Mouse (Mus musculus): ENCODE results near the gene Nhp2.

Nhp2 gene

GRCm38 (mm10) chr11:51635525-51636322 lies 16.2 kb downstream of the Nhp2 start, which contains the start of gene Rmnd5b:
Rmnd5b (minus strand) TSS chr11:51635896.
- peak; percentile 87 for DNase-seq (ENCODE audit: low read depth)

- peak; percentile 90 for DNase-seq (ENCODE audit: low read depth)
Observed at GRCm38 (mm10) chr11:51636323-51636684, 16.8 kb downstream of the Nhp2 start.

- peak; percentile 93 for DNase-seq (ENCODE audit: low read depth)
Observed at GRCm38 (mm10) chr11:51637971-51638414, 18.5 kb downstream of the Nhp2 start.

GRCm38 (mm10) chr11:51638497-51638896 lies 19.0 kb downstream of the Nhp2 start:
- no peak for DNase-seq (ENCODE audit: low read depth)

- no peak for DNase-seq (ENCODE audit: low read depth)
Observed at GRCm38 (mm10) chr11:51640748-51641147, 21.2 kb downstream of the Nhp2 start.

GRCm38 (mm10) chr11:51643202-51643601 lies 23.7 kb downstream of the Nhp2 start:
- no peak for DNase-seq (ENCODE audit: low read depth)

GRCm38 (mm10) chr11:51643761-51644160 lies 24.2 kb downstream of the Nhp2 start:
- DNase-seq (ENCODE audit: low read depth), result no peak

- peak; percentile 54 for DNase-seq (ENCODE audit: low read depth)
Observed at GRCm38 (mm10) chr11:51644217-51644616, 24.7 kb downstream of the Nhp2 start.

GRCm38 (mm10) chr11:51645293-51645692 lies 25.8 kb downstream of the Nhp2 start:
- no peak for DNase-seq (ENCODE audit: low read depth)

- no peak for DNase-seq (ENCODE audit: low read depth)
Observed at GRCm38 (mm10) chr11:51646245-51646644, 26.7 kb downstream of the Nhp2 start.

GRCm38 (mm10) chr11:51646751-51647667 lies 27.5 kb downstream of the Nhp2 start:
- DNase-seq (ENCODE audit: low read depth), result peak; percentile 66

- no peak for DNase-seq (ENCODE audit: low read depth)
Observed at GRCm38 (mm10) chr11:51648566-51648965, 29.0 kb downstream of the Nhp2 start.

GRCm38 (mm10) chr11:51649111-51649888 lies 29.8 kb downstream of the Nhp2 start:
- no peak for DNase-seq (ENCODE audit: low read depth)

GRCm38 (mm10) chr11:51649889-51650199 lies 30.3 kb downstream of the Nhp2 start:
- peak; percentile 57 for DNase-seq (ENCODE audit: low read depth)

GRCm38 (mm10) chr11:51650261-51650660 lies 30.7 kb downstream of the Nhp2 start:
- no peak for DNase-seq (ENCODE audit: low read depth)

- peak; percentile 69 for DNase-seq (ENCODE audit: low read depth)
Observed at GRCm38 (mm10) chr11:51650691-51651515, 31.4 kb downstream of the Nhp2 start, which contains the start of the genes N4bp3 and D930048N14Rik. N4bp3 (minus strand) TSS chr11:51650842. D930048N14Rik (plus strand) TSS chr11:51650954.

- peak; percentile 21 for DNase-seq (ENCODE audit: low read depth)
Observed at GRCm38 (mm10) chr11:51652889-51653418, 33.4 kb downstream of the Nhp2 start.

GRCm38 (mm10) chr11:51653736-51654135 lies 34.2 kb downstream of the Nhp2 start:
- DNase-seq (ENCODE audit: low read depth), result no peak

- no peak for DNase-seq (ENCODE audit: low read depth)
Observed at GRCm38 (mm10) chr11:51654891-51655290, 35.4 kb downstream of the Nhp2 start.

- DNase-seq (ENCODE audit: low read depth), result no peak
Observed at GRCm38 (mm10) chr11:51656798-51657521, 37.4 kb downstream of the Nhp2 start.

Measured in 416B (cell line).